ENCODE assay signal across 22 mouse cellular contexts in the genomic region with DNA sequence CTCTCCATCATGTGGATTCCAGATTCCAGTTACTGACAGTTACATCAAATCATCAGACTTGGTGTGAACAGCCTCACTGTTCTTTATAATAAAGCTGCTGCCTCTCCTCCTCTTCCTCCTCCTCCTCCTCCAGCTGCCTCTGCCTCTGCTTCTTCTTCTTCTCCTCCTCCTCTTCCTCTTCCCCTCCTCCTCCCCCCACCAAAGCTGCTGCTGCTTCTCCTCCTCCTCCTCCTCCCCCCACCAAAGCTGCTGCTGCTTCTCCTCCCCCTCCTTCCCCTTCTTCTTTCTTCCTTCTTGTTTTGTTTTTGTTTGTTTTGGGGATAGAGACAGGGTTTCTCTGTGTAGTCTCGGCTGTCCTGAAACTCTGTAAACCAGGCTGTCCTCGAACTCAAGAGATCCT. TPM values are rescaled to one million over a fixed set of nuclear protein-coding genes. Genes with fewer than 3 reads are reported as not detected.
DNase-seq lines count a peak whose midpoint lies in the region; ATAC-seq lines count a peak whose summit lies in the region.
"Had no signal": no experiment of that assay in that cellular context is flagged by ENCODE, and none has a peak within 500 bp of the region (broad histone marks: within the 10 kb centered on the region; RNA-seq: fewer than 3 reads in every experiment).

No protein-coding gene starts in this region.

- H3K27me3 ChIP-seq in liver, embryonic 13.5 days: no peaks in the 10 kb centered on the region; the same call in 1 of the 2 replicates
- H3K27me3 ChIP-seq in splenic B cell, adult 2 months (ENCODE audit: control insufficient read depth, insufficient read depth, low read length, poor library complexity, severe bottlenecking): no peaks in the 10 kb centered on the region
- H3K27me3 ChIP-seq: heart, embryonic 15.5 days; kidney, embryonic 15.5 days; limb, embryonic 15.5 days; midbrain, embryonic 15.5 days; neural tube, embryonic 15.5 days; stomach, embryonic 15.5 days had no signal

- DNase-seq in layer of hippocampus, adult 9-11 months: peak; percentile 12
- no peak for DNase-seq in layer of hippocampus, postnatal 36 days
- peak; percentile 35 for DNase-seq in thymus, postnatal 14 days
- no peak for DNase-seq in thymus, postnatal 0 days (ENCODE audit: low spot score)
- DNase-seq in liver, embryonic 13.5 days: no peak
- peak; percentile 25 for DNase-seq in splenic B cell, adult 2 months (ENCODE audit: low read depth, low spot score)
- DNase-seq in heart, postnatal 14 days: no peak
- DNase-seq in ovary, adult 18-20 months (ENCODE audit: low spot score): no peak
- DNase-seq: cerebellum, adult 9-10 months; retina, postnatal 1 day; right cerebral cortex, postnatal 4 days had no signal

- intact Hi-C loops in heart, postnatal 14 days (cut with DNase I): no loop called here

- H3K9me3 ChIP-seq in liver, embryonic 13.5 days (replicated peaks): no peaks in the 10 kb centered on the region
- H3K9me3 ChIP-seq: embryonic facial prominence, embryonic 10.5 days; heart, embryonic 15.5 days; kidney, embryonic 15.5 days; limb, embryonic 15.5 days; midbrain, embryonic 15.5 days; neural tube, embryonic 15.5 days; stomach, embryonic 15.5 days had no signal

- peak overlapping the region; percentile 19; the same call in 1 of the 2 replicates for H3K4me2 ChIP-seq in liver, embryonic 13.5 days
- H3K4me2 ChIP-seq: heart, embryonic 15.5 days; kidney, embryonic 15.5 days; limb, embryonic 15.5 days; midbrain, embryonic 15.5 days; neural tube, embryonic 15.5 days; stomach, embryonic 15.5 days had no signal

- WGBS in liver, embryonic 13.5 days (ENCODE audit: insufficient replicate concordance): 13% methylated on average over 2 of the region's 2 CpGs

- H3K36me3 ChIP-seq in liver, embryonic 13.5 days: no peaks in the 10 kb centered on the region
- H3K36me3 ChIP-seq in splenic B cell, adult 2 months (ENCODE audit: control insufficient read depth, insufficient read depth, low read length, poor library complexity, severe bottlenecking): no peaks in the 10 kb centered on the region
- H3K36me3 ChIP-seq: embryonic facial prominence, embryonic 10.5 days; heart, embryonic 15.5 days; kidney, embryonic 15.5 days; limb, embryonic 15.5 days; midbrain, embryonic 15.5 days; neural tube, embryonic 15.5 days; stomach, embryonic 15.5 days had no signal

- no peak for ATAC-seq in liver, embryonic 13.5 days (ENCODE audit: low read depth)
- ATAC-seq: hindbrain, embryonic 16.5 days; intestine, embryonic 16.5 days; lung, postnatal 0 days; midbrain, embryonic 15.5 days had no signal

- no peak overlapping the region for H3K9ac ChIP-seq in liver, embryonic 13.5 days
- H3K9ac ChIP-seq: heart, embryonic 15.5 days; kidney, embryonic 15.5 days; limb, embryonic 15.5 days; midbrain, embryonic 15.5 days; neural tube, embryonic 15.5 days; stomach, embryonic 15.5 days had no signal

- 0 out of 2 replicates have a peak overlapping the region, but pooled peaks have one; percentile 3 for H3K4me3 ChIP-seq in liver, embryonic 13.5 days (replicated peaks)
- H3K4me3 ChIP-seq: embryonic facial prominence, embryonic 10.5 days; heart, embryonic 15.5 days; kidney, embryonic 15.5 days; limb, embryonic 15.5 days; midbrain, embryonic 15.5 days; myocyte; neural tube, embryonic 15.5 days; stomach, embryonic 15.5 days had no signal

- no peak overlapping the region; the same call in 1 of the 2 replicates for H3K27ac ChIP-seq in liver, embryonic 13.5 days
- H3K27ac ChIP-seq: embryonic facial prominence, embryonic 10.5 days; heart, embryonic 15.5 days; kidney, embryonic 15.5 days; limb, embryonic 15.5 days; midbrain, embryonic 15.5 days; neural tube, embryonic 15.5 days; stomach, embryonic 15.5 days had no signal

- no peaks in the 10 kb centered on the region; the same call in 1 of the 2 replicates for H3K4me1 ChIP-seq in liver, embryonic 13.5 days (replicated peaks)
- H3K4me1 ChIP-seq: embryonic facial prominence, embryonic 10.5 days; heart, embryonic 15.5 days; kidney, embryonic 15.5 days; limb, embryonic 15.5 days; midbrain, embryonic 15.5 days; neural tube, embryonic 15.5 days; stomach, embryonic 15.5 days had no signal

RNA-seq across cellular contexts. Expression of a gene that starts 17.1 kb away (rescaled TPM):
- 10 to 100 TPM; 67.8 to 76.0 TPM for total RNA-seq in layer of hippocampus, postnatal 36 days (2021)
- polyA plus RNA-seq in thymus, postnatal 0 days (2015; fragmentation: Nextera tagmentation; extraction: Ambion mirVana): 9.5 and 11.7 TPM in 2 replicates
- polyA plus RNA-seq in liver, embryonic 13.5 days (2015; fragmentation: Nextera tagmentation; extraction: Ambion mirVana): 4.4 and 5.9 TPM in 2 replicates
- 10 to 100 TPM; 54.6 to 57.1 TPM for total RNA-seq in heart, postnatal 14 days (2021)

Comparison
In these comparisons a context has a peak if more than half of its experiments do, and no peak if none do; other contexts are left out.
1. DNase-seq: peak in layer of hippocampus, adult 9-11 months (single experiment), thymus, postnatal 14 days (single experiment) and splenic B cell, adult 2 months (single experiment); none in layer of hippocampus, postnatal 36 days (0 of 2), thymus, postnatal 0 days (single experiment), liver, embryonic 13.5 days (single experiment), heart, postnatal 14 days (0 of 2) and ovary, adult 18-20 months (single experiment).